Mouse (Mus musculus) E14TG2a.4 (cell line): ENCODE data around the gene Rhbdd1.

Experiments used
- CTCF ChIP-seq: conservative IDR thresholded peaks from 2 replicates; pipeline ENCODE4 v1.5.1; 2014; ENCODE audit warnings: low read length
- NANOG ChIP-seq: IDR thresholded peaks from 2 replicates; pipeline ENCODE4 v1.6.1; 2014; ENCODE audit warnings: borderline replicate concordance, low read length, mixed read lengths
- POU5F1 ChIP-seq: IDR thresholded peaks from 2 replicates; pipeline ENCODE4 v1.6.1; 2014; ENCODE audit warnings: low read length, borderline replicate concordance

GRCm38 (mm10) chr1:82475821-82476220 is 159.6 kb downstream of the Rhbdd1 start:
- TF ChIP-seq CTCF (no peak), NANOG (no peak), POU5F1 (no peak)
